Mouse (Mus musculus): ENCODE results near the gene Deup1.

The Deup1 gene

DNA sequence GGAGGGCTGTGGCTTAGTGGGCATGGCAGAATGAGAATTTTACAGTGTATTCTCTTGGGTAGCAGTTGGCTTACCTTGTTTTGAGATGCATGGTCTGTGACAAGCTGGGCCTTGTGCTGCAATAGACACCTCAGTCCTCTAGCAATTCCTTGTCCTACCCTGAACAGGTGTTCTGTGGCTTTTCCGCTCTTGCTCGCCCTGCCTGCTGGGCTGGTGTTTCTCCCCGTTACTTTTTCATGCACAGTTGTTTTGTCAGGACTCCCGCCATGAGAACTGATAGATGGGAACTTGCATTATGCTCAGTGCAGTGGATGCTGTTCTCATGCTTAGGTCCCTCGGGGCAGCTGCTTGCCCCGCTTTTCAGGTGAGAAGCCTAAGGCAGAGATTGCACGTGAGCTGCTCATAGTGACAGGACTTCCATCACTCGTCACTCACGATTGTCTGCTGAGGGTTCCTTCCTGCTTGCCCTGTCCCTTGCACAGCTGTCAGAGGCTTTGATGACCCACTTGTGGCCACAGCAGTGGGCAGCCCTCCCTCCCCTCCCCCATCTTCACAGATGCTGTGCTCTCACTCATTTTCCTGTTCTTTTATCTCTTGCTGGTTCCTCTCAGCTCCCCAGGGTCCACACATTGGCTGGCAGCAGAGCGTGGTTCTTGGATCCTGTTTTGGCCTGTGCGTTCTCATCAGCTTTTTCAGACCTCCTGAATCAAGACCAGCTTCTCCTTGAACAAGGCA is 94.2 kb downstream of the Deup1 start:
- DNase-seq (ENCODE audit: low read depth in 2 of 2, low spot score in 2 of 2) = no peak

DNA sequence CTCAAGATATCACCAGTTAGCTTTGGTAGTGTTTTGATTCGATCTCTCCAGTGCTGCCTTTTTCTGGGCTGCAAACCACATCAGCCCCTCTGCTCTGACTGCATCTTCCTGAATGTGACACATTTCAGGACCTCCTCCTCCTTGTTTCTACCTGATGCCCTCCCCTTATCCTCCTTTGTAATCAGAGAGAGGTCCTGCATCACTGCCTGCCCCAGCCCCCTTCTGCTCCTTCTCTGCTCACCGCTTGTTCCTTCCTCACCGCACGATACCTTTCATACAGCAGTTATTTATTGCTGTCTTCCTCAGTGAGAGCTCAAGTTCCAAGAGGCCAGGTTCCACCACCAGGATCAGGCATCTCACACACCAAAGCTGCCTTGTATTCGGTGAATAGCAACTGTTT is 96.5 kb downstream of the Deup1 start:
- no peak for DNase-seq (ENCODE audit: low read depth in 2 of 2, low spot score in 2 of 2)

DNA sequence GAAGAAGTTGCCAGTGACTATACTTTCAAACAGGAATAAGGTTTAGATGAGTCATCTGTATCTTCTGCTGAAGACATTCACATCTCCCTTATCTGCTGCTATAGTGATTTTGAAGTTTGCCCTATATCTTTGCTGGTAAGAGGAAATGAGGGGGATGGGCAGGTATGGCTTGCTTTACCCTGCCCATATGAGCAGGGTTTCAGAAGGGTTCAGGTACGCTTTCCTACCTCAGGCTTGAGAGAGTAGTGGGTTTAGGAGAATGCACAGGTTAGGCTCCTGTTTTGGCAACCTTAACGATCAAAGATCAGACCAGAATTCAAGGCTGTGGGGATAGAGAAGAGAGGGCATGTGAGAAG is 97.8 kb downstream of the Deup1 start:
- no peak for DNase-seq (ENCODE audit: low read depth in 2 of 2, low spot score in 2 of 2)

DNA sequence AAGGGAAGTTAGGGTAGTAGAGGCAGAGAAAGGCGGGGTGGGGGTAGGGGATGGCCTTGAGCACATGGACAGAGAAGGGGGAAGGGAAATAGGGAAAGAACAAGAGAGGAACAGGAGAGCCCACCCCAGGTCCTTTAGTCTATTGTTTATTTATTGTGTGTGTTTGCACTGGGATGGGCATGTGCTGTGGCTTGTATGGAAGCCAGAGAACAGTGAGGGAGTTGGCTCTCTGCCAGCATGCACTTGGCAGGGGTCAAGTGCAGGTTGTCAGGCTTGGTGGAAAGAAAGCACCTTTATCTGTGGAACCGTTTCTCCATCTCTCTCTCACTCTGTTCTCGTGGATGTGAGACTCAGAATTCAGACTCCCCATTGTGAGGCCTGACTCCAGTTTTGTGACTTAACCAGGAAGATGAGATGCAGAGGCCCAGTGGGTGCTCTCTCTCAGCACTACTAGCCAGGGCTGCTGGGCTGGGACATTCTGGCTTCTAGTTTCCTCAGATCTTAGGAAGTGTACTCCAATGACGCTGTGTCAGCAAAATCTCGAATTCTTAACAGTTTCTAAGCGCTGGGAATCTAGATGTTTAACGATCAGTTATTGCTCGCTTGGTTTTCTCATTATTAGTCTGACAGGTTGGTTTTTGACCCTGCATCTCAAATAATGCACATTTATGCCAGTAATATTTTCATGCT is 98.3 kb downstream of the Deup1 start:
- no peak for DNase-seq (ENCODE audit: low read depth in 2 of 2, low spot score in 2 of 2)

DNA sequence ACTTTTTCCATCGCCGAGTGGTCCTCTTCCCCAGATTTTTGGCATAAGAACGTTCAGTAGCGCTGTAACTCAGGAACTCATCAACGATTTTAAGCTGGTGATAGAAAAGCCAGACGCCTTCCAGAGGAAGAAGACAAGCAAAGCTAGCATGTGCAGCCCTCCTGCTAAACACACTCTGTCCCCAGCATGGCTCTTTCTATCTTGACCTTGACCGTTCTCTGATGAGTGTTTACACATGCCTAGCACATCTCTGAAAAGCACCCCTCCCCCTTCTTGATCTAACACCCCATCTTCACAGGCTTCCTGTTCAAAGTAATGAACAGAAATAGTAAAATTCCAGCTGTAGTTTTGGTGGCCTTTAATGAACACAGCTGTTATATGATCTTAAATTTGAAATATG is 99.4 kb downstream of the Deup1 start:
- DNase-seq (ENCODE audit: low read depth in 2 of 2, low spot score in 2 of 2) = no peak

DNA sequence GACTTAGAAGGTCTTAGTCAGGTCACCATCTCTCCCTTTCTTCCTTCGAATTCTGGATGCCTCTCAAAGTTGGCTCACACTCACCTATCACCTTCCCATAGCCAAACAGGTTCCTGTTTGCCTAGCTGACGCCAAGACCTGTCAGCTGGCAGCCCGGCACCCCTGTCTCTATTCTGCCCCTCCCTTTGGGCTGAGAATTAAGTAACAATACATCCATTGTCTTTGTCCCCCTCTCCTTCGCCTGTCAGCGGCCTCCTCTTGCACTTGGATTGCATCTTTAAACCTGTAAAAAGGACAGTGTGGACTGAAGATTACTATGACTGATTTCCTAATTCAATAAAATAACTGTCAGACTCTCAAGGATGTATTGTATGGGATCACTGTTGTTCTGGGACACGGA is 99.9 kb downstream of the Deup1 start:
- no peak for DNase-seq (ENCODE audit: low read depth in 2 of 2, low spot score in 2 of 2)

DNA sequence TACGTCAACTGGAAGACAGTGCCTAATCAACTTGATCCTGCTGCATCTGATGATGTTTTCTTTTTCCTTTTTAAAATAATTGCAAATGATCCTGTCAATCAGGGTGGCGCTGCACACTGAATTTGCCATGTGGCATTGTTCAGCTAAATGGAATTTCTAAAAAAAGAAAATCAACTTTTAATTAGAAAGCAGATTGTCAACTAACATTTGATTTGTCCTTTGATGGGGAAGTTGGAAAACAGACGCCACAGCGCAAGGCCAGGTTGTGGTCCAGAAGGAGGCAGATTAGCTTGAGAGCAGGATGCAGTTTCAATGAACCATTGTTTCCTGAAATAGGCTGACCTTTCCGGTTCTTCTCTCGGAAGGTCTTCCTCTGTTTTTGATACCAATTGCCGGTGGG is 101.2 kb downstream of the Deup1 start:
- DNase-seq (ENCODE audit: low read depth in 2 of 2, low spot score in 2 of 2) = no peak

DNA sequence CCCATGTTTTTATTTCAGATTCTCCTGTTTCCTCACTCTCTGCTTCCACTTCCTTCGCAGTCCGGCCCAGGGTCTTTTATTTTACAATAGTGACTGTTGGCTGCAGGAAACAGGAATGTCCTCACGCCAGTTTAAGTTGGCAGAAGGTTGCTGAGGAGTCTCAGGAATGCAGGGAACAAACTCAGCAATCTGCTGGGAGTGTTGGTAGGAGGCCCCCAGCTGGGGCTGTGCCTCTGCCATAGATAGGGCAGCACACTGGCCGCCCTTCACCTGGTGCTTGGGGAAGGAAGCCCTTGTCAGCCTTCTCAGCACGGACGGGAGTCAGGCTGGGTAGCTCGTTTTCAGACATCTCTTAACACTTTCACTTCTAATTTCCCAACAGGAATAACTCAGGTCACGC is 102.5 kb downstream of the Deup1 start:
- no peak for DNase-seq (ENCODE audit: low read depth in 2 of 2, low spot score in 2 of 2)

DNA sequence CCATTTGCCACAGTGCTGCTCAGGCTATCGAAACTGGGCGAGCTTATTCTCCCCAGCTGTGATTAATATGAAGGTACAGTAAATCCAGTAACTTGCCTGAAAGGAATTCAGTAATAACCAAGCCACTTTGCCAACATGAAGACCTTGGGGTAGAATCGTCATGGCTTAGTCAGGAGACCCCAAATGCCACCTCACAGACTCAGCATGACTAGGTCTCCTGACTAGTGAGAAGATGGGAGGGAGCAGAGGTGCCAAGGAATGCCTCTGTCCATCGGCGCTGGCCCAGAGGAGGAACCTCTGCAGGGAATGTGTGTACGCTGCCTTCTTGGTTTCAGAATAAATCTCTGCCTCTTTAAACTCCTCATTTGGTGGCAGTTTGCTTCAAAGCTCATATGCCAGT is 104.1 kb downstream of the Deup1 start:
- DNase-seq (ENCODE audit: low read depth in 2 of 2, low spot score in 2 of 2) = no peak

DNA sequence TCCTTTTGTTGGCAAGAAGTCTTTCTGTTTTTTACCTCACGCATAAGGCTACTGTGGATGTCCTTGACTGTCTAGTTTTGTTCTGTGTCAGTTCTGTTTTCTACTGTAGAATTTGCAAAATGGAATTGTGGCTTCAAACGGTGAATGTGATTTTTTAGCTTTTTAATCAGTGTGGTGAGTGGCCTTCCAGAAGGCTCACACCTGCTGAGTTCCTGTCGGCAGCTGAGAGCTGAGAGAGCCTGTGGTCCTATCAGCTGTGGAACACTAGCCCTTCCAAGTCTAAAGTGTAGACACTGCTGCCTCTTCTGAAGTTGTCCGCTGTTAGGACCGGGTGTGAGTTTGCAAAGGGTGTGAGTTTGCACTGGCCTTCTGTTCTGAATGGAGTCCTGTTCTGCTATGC is 104.8 kb downstream of the Deup1 start:
- DNase-seq (ENCODE audit: low read depth in 2 of 2, low spot score in 2 of 2) = no peak

DNA sequence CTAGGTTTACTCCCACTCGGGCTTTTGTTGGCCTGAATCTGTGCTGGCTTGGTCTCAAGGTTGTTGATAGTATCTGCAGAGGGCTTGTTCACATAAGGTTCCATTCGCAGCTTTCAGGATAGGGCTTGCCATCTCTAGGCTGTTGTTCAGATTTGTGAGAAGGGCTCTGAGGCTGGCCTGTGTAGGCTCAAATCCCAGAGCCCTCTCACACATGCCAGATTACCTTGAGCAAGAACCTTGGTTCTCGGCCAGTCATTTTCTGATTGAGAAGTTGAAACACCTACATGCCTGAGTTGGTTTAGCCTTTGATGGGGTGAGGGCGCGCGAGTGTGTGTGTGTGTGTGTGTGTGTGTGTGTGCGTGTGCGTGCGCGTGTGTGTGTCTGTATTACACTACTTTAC is 105.4 kb downstream of the Deup1 start:
- no peak for DNase-seq (ENCODE audit: low read depth in 2 of 2, low spot score in 2 of 2)

DNA sequence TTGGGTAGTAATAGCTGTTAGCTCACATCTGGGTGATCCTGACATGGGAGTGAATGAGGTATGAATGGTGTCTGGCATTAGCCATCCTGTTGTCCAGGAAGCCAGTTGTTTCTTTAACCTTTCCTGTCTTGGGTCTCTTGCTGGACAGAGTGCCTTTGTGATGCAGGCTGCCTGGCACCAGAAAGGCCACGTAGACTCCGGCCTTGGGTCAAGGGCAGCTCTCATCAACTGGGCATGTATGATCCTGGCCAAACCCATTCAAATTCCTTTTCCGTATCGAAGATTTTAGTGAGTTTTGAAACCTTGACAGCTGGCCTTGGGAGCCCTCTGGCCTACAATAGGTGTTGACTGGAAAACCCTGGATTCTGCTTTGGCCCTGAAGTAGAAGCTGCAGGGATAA is 109.8 kb downstream of the Deup1 start:
- DNase-seq (ENCODE audit: low read depth in 2 of 2, low spot score in 2 of 2) = no peak

DNA sequence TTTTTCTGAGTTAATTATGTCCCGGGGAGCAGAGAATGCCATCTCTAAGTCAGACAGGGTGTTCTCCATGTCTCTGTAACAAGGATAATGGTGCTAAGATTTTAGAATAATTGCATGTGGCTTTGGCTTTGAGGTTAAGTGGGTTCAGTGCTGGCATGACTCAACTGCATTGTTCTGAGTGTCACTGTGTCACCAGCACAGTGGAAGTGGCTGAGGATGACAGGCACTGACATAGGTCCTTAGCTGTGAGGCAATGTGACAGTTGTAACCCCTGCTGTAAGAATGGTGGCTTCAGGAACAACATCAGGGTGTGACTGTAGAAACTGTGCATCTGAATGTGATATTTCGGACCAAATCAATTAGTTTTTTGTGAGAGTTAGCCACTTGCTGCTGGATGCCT is 111.7 kb downstream of the Deup1 start:
- DNase-seq (ENCODE audit: low read depth in 2 of 2, low spot score in 2 of 2) = no peak

DNA sequence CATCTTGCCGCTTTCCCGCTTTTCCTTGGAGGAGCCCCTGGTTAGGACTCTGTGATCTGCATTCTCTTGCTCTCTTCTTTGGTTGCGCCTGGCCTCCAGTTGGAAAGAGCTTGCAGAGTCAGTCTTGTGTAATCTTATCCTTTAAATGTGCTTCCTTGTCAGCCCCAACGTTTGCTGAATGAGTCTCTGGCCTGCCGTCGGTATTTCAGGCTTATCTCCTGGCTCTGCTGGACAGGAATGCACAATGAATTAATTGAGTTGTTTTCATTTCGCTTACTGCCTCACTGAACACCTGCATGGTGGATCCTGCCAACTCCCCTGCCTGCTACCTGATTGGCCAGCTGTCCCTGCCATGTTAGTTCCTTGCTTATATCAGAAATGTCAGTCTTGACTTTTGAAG is 114.8 kb downstream of the Deup1 start:
- no peak for DNase-seq (ENCODE audit: low read depth in 2 of 2, low spot score in 2 of 2)

DNA sequence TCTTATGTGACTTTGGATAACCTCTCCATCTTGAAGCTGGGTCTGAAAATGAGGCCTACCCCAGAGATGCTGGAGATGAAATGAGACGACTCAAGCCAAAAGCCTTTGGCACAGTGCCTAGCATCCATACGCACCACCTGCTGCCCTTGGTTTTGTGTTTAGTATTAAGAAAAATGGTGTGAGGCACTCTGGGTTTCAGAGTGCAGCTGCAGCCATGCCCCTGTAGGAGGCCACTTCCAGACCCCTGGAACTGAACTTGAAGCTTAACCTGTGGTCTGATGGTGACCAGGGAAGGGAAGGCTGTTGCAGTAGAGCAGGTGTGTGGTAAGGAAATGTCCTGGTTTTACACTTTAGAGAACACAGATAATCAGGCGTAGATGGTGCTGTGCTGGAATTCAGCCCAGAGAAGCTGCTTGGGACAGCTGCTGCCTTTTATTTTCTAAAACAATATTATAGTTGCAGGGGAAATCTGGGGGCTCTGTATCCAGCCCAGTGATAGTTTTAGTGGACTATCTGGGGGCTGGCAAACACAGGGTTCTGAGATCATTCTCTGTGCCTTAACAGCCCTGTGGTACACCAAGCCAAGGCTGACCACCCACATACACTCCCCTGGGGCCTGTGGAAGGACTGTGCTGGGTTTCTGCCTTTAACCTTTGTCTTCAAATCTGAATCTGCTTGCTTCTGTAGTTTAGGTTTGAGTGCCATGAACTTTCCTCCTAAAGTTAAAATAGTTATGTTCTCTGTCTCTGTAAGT is 117.0 kb downstream of the Deup1 start:
- DNase-seq (ENCODE audit: low read depth in 2 of 2, low spot score in 2 of 2) = no peak
